Mouse (Mus musculus) T-helper 1 cell (primary cell): ENCODE measurements around the gene Sf3b4.
"Not testable (repeated sequence)": the region's sequence is repeated elsewhere in the genome, so short reads cannot be mapped to it uniquely, and the experiment has no call there.

Experiments
- in situ Hi-C: fragments of 300-600 bp; cut with MboI, MseI; formaldehyde crosslinking; loops from one replicate; pipeline ENCODE4 v1.15.1; 2025; ENCODE audit warnings: high pct_unique_total_duplicates

Gene Sf3b4

GRCm38 (mm10) chr3:96219191-96219641 is 47.1 kb downstream of the Sf3b4 start:
- in situ Hi-C loops, result no loop called here

- in situ Hi-C loops, result no loop called here
Observed at GRCm38 (mm10) chr3:96219661-96220130, 47.6 kb downstream of the Sf3b4 start, which contains the start of the genes Bola1 and Hist2h2ab. Bola1 (minus strand) TSS chr3:96219709. Hist2h2ab (plus strand) TSS chr3:96219865.

GRCm38 (mm10) chr3:96220131-96220764 is 48.1 kb downstream of the Sf3b4 start:
- in situ Hi-C loops, result not testable (repeated sequence)

GRCm38 (mm10) chr3:96220765-96221639 is 48.9 kb downstream of the Sf3b4 start, which contains the start of the genes Hist2h2ac and Hist2h2be:
Hist2h2ac (minus strand) TSS chr3:96220880.
Hist2h2be (plus strand) TSS chr3:96221119.
- in situ Hi-C loops, result no loop called here

- in situ Hi-C loops, result no loop called here
Observed at GRCm38 (mm10) chr3:96221640-96222038, 49.5 kb downstream of the Sf3b4 start.

- in situ Hi-C loops, result no loop called here
Observed at GRCm38 (mm10) chr3:96222774-96223173, 50.6 kb downstream of the Sf3b4 start.

GRCm38 (mm10) chr3:96225421-96225820 is 53.3 kb downstream of the Sf3b4 start:
- in situ Hi-C loops, result no loop called here
